In the genomic region with DNA sequence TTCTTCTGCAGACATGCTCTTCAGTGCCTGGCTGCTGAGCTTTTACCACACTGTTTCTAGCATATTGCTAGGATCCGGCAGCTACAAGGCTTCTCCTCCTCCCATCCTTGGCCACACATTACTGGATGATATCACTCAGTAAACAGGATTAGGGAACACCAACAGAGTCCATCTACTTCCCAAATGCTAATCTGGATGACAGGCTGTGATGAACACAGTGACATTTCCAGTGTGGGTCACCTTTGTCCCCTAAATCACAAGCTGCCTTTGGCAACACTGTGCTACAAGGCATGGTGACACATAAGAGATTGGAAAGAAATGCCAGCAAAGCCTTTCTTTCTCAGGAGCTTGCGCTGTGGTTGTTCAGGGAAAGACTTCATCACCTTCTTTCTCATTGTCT, we compare ENCODE assay signal across 10 mouse cellular contexts.
"Had no signal": no experiment of that assay in that cellular context is flagged by ENCODE, and none has a peak within 500 bp of the region (broad histone marks: within the 10 kb centered on the region; RNA-seq: fewer than 3 reads in every experiment).

No protein-coding gene starts in this region.

- H3K4me3 ChIP-seq: kidney, embryonic 15.5 days; limb, embryonic 13.5 days; neural tube, embryonic 12.5 days had no signal

- H3K27me3 ChIP-seq: kidney, embryonic 15.5 days; limb, embryonic 13.5 days; neural tube, embryonic 12.5 days had no signal

- H3K4me1 ChIP-seq: kidney, embryonic 15.5 days; limb, embryonic 13.5 days; neural tube, embryonic 12.5 days had no signal

- H3K27ac ChIP-seq: kidney, embryonic 15.5 days; limb, embryonic 13.5 days; liver, embryonic 14.5 days; neural tube, embryonic 12.5 days; stomach, postnatal 0 days had no signal

- DNase-seq: kidney, postnatal 25 days; layer of hippocampus, postnatal 36 days; lung, adult 18-20 months; lung, postnatal 36 days; thymus, postnatal 4 days had no signal
